In the genomic region with DNA sequence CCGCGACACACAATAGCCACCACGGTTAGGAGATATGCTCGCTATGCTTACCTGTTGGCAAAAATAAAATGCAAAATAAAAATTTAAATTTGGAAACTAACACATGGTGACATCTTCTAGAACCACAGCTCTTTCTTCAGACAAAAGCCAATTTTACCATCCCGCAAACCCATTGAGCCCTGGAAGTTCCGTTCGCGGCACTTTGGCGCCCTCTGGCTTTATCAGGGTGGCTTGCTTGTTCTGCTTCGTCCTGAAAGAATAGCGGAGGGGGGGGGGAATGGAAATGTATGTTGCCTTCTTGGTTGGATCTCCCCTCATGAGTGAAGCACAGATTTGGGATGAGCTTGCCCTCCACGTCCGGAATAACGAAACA, we compare ENCODE assay signal across 8 mouse cellular contexts. TPM values are rescaled to one million over a fixed set of nuclear protein-coding genes. Genes with fewer than 3 reads are reported as not detected.
DNase-seq lines count a peak whose midpoint lies in the region; ATAC-seq lines count a peak whose summit lies in the region.

No protein-coding gene starts in this region.

- H3K4me1 ChIP-seq in intestine, embryonic 16.5 days (ENCODE audit: control insufficient read depth, insufficient read depth, low read length) = 0 out of 2 replicates have a peak, but pooled peaks cover 4% of the 10 kb centered on the region
- H3K4me1 ChIP-seq in midbrain, embryonic 10.5 days = peaks cover 62% of the 10 kb centered on the region

- H3K27ac ChIP-seq in intestine, embryonic 16.5 days (ENCODE audit: low read length) = peak overlapping the region; percentile 74; the same call in 1 of the 2 replicates
- peak overlapping the region; percentile 99 for H3K27ac ChIP-seq in midbrain, embryonic 10.5 days (replicated peaks)

- H3K27me3 ChIP-seq in intestine, embryonic 16.5 days (replicated peaks; ENCODE audit: control insufficient read depth, insufficient read depth, low read length) = no peaks in the 10 kb centered on the region
- H3K27me3 ChIP-seq in midbrain, embryonic 10.5 days (ENCODE audit: low read depth, poor library complexity, severe bottlenecking) = no peaks in the 10 kb centered on the region

- WGBS in intestine, embryonic 16.5 days = under 1% methylated on average over 14 of the region's 14 CpGs
- WGBS in midbrain, embryonic 10.5 days = under 1% methylated on average over 14 of the region's 14 CpGs

- H3K4me2 ChIP-seq in intestine, embryonic 16.5 days (ENCODE audit: low read depth, low read length) = peak overlapping the region; percentile 85

- peak overlapping the region; percentile 76 for H3K4me3 ChIP-seq in intestine, embryonic 16.5 days (ENCODE audit: low read length)
- peak overlapping the region; percentile 98 for H3K4me3 ChIP-seq in midbrain, embryonic 10.5 days

- H3K36me3 ChIP-seq in intestine, embryonic 16.5 days (ENCODE audit: control insufficient read depth, insufficient read depth, low read length) = no peaks in the 10 kb centered on the region
- H3K36me3 ChIP-seq in midbrain, embryonic 10.5 days = peaks cover 7% of the 10 kb centered on the region

- peak overlapping the region; percentile 82 for H3K9ac ChIP-seq in intestine, embryonic 16.5 days (ENCODE audit: low read depth, low read length)

- H3K9me3 ChIP-seq in intestine, embryonic 16.5 days (ENCODE audit: control insufficient read depth, low read length) = no peaks in the 10 kb centered on the region
- no peaks in the 10 kb centered on the region for H3K9me3 ChIP-seq in midbrain, embryonic 10.5 days (replicated peaks)

- ATAC-seq in intestine, embryonic 16.5 days = peak; percentile 51

- peak; percentile 74 to 93 for DNase-seq in adrenal gland, adult (ENCODE audit: inconsistent age in 2 of 2, low spot score in 1 of 2)
- DNase-seq in embryo, embryonic 10.5 days (ENCODE audit: low spot score) = peak; percentile 97
- DNase-seq in gastrocnemius, postnatal 4 days (ENCODE audit: low spot score in 2 of 2) = peak; percentile 62 to 86
- peak; percentile 88 to 92 for DNase-seq in left cerebral cortex, postnatal 36 days (ENCODE audit: low spot score in 2 of 2)
- peak; percentile 90 for DNase-seq in midbrain, embryonic 10.5 days (ENCODE audit: low spot score)
- peak; percentile 91 for DNase-seq in right cerebral cortex, postnatal 4 days
- peak; percentile 84 for DNase-seq in yolk sac, embryonic 10.5 days (ENCODE audit: low spot score)

- intact Hi-C loops in left cerebral cortex, postnatal 36 days (cut with DNase I) = loop anchor here (1.0 to 10.0 kb wide), 6 partner anchors 280 to 818 kb away; no protein-coding TSS in a partner anchor

RNA-seq across cellular contexts. Expression of a gene that starts 1.2 kb away (rescaled TPM):
- 10 to 100 TPM; 49.3 to 54.5 TPM for total RNA-seq in gastrocnemius, postnatal 4 days (2021)
- 6.5 and 7.6 TPM in 2 replicates for polyA plus RNA-seq in intestine, embryonic 16.5 days (2015; fragmentation: Nextera tagmentation; extraction: Ambion mirVana)
- total RNA-seq in left cerebral cortex, postnatal 36 days (2021) = 100 to 1,000 TPM; 645 to 834 TPM
- polyA plus RNA-seq in midbrain, embryonic 10.5 days (2016; fragmentation: Nextera tagmentation; extraction: Ambion mirVana) = 37.6 and 53.3 TPM in 2 replicates

Comparison
In these comparisons a context has a peak if more than half of its experiments do, and no peak if none do; other contexts are left out.
1. Peak in every context shown above with its lines: DNase-seq, ATAC-seq, H3K4me3 ChIP-seq and H3K27ac ChIP-seq.
2. RNA of a gene that starts 1.2 kb away (total RNA-seq): 645 to 834 TPM in left cerebral cortex, postnatal 36 days; 49.3 to 54.5 TPM in gastrocnemius, postnatal 4 days; every median in the first group is over 10 times any median in the second.